Mouse (Mus musculus): ENCODE results near the gene Disc1.

DNA sequence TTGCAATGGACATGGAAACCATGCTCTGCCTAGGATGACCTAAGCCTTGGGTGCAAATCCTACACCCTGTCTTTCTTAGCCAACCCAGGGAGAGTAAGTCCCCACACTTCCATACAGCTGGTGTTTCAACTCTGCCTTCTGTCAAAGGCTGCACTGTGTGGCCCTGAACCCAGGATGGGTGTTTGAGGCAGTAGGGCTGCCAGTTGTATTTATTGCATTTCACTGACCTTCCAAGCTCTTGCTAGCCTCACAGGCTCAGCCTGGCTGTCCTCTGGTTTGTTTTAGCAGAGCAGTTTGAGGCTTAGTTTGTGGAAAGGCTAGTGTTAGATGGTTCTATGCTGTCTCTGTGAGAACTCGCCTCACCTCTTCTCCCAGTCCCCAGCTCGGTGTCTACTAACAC lies 20.6 kb downstream of the Disc1 start:
- TF ChIP-seq CTCF (IDR thresholded peaks at IDR 0.05; ENCODE audit: control insufficient read depth, insufficient read depth, insufficient read length) (no peak), MYOG (IDR thresholded peaks at IDR 0.05; ENCODE audit: control insufficient read depth, extremely low read depth, insufficient read length) (no peak), MAX (IDR thresholded peaks at IDR 0.05) (no peak), USF1 (IDR thresholded peaks at IDR 0.05; ENCODE audit: low read depth) (no peak), MYOD1 (IDR thresholded peaks at IDR 0.05; ENCODE audit: control insufficient read depth, insufficient read length, low read depth) (no peak)
